Mouse (Mus musculus) Muller cell, postnatal 12 days (primary cell): ENCODE results near the gene Scn2a.
"Not testable (repeated sequence)": the region's sequence is repeated elsewhere in the genome, so short reads cannot be mapped to it uniquely, and the experiment has no call there.

Experiments
- DNase-seq: peaks from one replicate; pipeline ENCODE4 v3.0.0-alpha.2; 2015; ENCODE audit errors: inconsistent ontology term

The Scn2a gene

GRCm38 (mm10) chr2:65695061-65695460 lies 74.5 kb downstream of the Scn2a start:
- no peak for DNase-seq

GRCm38 (mm10) chr2:65700246-65700645 lies 79.7 kb downstream of the Scn2a start:
- no peak for DNase-seq

GRCm38 (mm10) chr2:65701175-65701574 lies 80.6 kb downstream of the Scn2a start:
- no peak for DNase-seq

GRCm38 (mm10) chr2:65722219-65722800 lies 101.7 kb downstream of the Scn2a start:
- DNase-seq = no peak

- DNase-seq = no peak
Observed at GRCm38 (mm10) chr2:65745400-65745799, 124.8 kb downstream of the Scn2a start.

GRCm38 (mm10) chr2:65782442-65782841 lies 161.9 kb downstream of the Scn2a start:
- DNase-seq = no peak

GRCm38 (mm10) chr2:65783392-65783791 lies 162.8 kb downstream of the Scn2a start:
- no peak for DNase-seq

GRCm38 (mm10) chr2:65792516-65792915 lies 171.9 kb downstream of the Scn2a start:
- peak; percentile 63 for DNase-seq

GRCm38 (mm10) chr2:65793593-65793992 lies 173.0 kb downstream of the Scn2a start:
- no peak for DNase-seq

GRCm38 (mm10) chr2:65801054-65801709 lies 180.6 kb downstream of the Scn2a start:
- no peak for DNase-seq

- DNase-seq = no peak
Observed at GRCm38 (mm10) chr2:65806556-65806955, 186.0 kb downstream of the Scn2a start.

GRCm38 (mm10) chr2:65811203-65811602 lies 190.6 kb downstream of the Scn2a start:
- DNase-seq = not testable (repeated sequence)
